Mouse (Mus musculus): Measurements from ENCODE around the gene Gstm3. TPM values are rescaled to one million over a fixed set of nuclear protein-coding genes. Genes with fewer than 3 reads are reported as not detected.
A peak's percentile ranks its signal among the peaks of the same experiment; 100 is the strongest.

The Gstm3 gene
- polyA plus RNA-seq, 1 experiment from 2014 or later = not detected

DNA sequence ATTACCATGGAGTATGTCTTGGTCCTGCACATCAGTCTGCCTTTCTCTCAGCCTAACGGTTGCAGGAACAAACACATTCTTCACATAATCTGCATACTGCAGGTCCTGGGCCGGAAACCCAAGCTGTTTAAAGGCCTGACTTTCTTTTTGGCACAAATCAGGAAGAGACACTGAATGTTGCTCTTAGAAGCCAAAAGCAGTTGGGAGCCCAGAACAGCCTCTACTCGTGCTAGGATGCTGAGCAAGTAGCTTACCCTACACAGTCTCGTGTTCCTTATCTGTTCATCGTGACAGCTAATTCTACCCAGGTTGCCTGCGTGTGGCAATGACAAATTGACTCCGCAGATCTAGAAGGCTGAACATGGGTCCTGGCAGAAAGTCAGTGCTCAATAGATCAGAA lies 28.6 kb downstream of the Gstm3 start:
- Histone ChIP-seq H3K27ac (no peak overlapping the region), H3K4me3 (no peak overlapping the region), H3K4me1 (0 out of 2 replicates have a peak, but pooled peaks cover 5% of the 10 kb centered on the region), H3K36me3 (no peaks in the 10 kb centered on the region), H3K9ac (no peak overlapping the region), H3K4me2 (replicated peaks) (no peak overlapping the region), H3K27me3 (replicated peaks) (no peaks in the 10 kb centered on the region), H3K9me3 (no peaks in the 10 kb centered on the region)
- 86% methylated on average over 7 of the region's 7 CpGs for WGBS
- ATAC-seq (ENCODE audit: low FRiP score, low read depth) = no peak

DNA sequence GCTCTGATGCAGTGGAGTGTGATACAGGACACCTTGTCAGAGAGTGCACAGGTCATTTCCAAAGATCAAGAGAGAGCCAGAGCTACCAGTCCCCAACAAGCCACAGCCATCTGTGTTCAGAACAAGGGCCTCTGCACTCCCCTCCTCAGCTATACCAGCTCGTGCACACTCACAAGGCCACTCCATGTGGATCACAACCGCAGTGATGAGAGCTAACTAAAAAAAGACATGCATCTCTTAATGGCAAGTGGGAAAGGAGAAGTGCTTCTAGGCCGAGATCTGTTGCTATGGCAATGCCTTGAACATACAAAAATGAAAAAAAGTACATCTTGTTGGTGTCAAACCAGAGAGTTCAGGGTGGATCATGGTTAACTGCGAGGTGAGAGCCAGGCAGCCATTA lies 29.3 kb downstream of the Gstm3 start:
- Histone ChIP-seq H3K27me3 (replicated peaks) (no peaks in the 10 kb centered on the region), H3K9me3 (no peaks in the 10 kb centered on the region), H3K27ac (no peak overlapping the region), H3K4me1 (0 out of 2 replicates have a peak, but pooled peaks cover 5% of the 10 kb centered on the region), H3K4me3 (no peak overlapping the region), H3K9ac (no peak overlapping the region), H3K4me2 (replicated peaks) (no peak overlapping the region), H3K36me3 (no peaks in the 10 kb centered on the region)
- no peak for ATAC-seq (ENCODE audit: low FRiP score, low read depth)
- WGBS = 78% methylated on average over 4 of the region's 4 CpGs

DNA sequence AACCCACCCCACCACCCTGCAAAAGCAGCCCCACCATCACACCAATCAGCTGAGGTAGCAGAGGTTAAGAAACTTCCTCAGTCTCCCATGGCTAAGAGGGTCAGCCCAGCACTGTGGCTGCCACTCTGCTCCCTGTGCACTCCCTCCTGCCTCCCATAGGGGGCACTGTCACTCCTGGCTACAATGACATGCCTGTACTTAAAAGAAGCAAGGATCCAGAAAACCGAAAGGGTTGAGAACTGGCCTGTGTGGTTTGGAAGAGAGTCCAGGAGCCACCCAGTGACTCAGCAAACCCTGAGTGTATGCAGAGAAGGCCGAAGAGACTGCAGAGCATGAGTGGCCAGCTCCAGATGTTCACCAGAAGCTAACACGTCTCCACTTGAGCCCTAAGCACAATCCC lies 29.7 kb downstream of the Gstm3 start:
- Histone ChIP-seq H3K36me3 (no peaks in the 10 kb centered on the region), H3K27ac (no peak overlapping the region), H3K4me1 (0 out of 2 replicates have a peak, but pooled peaks cover 5% of the 10 kb centered on the region), H3K4me2 (replicated peaks) (no peak overlapping the region), H3K9me3 (no peaks in the 10 kb centered on the region), H3K9ac (no peak overlapping the region), H3K4me3 (no peak overlapping the region), H3K27me3 (replicated peaks) (no peaks in the 10 kb centered on the region)
- ATAC-seq (ENCODE audit: low FRiP score, low read depth) = no peak
- WGBS = 54% methylated on average over 3 of the region's 3 CpGs

DNA sequence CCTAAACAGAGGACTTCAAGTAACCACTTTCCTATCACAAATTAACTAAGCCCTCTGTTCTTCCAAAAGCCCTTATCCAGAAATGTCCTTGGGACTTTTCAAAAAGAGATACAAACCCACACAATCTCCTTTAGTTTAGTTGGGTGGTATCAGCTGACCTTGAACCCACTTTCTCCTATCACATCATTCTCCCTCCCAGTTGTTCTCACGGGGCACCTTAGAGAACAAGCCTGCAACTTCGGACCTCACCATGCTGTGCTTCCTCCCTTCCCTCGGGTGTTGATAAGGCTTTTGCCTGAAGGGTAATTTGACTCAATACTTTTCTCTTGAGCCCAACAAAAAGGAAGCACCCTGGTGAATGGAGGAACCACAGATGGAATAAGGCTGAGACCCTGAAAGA lies 33.2 kb downstream of the Gstm3 start:
- Histone ChIP-seq H3K4me1 (peaks cover 3% of the 10 kb centered on the region; the same call in 1 of the 2 replicates), H3K4me3 (no peak overlapping the region), H3K9ac (no peak overlapping the region), H3K36me3 (no peaks in the 10 kb centered on the region), H3K27me3 (replicated peaks) (no peaks in the 10 kb centered on the region), H3K27ac (no peak overlapping the region), H3K4me2 (replicated peaks) (no peak overlapping the region), H3K9me3 (no peaks in the 10 kb centered on the region)
- no peak for ATAC-seq (ENCODE audit: low FRiP score, low read depth)
- 68% methylated on average over 3 of the region's 3 CpGs for whole genome bisulfite sequencing

DNA sequence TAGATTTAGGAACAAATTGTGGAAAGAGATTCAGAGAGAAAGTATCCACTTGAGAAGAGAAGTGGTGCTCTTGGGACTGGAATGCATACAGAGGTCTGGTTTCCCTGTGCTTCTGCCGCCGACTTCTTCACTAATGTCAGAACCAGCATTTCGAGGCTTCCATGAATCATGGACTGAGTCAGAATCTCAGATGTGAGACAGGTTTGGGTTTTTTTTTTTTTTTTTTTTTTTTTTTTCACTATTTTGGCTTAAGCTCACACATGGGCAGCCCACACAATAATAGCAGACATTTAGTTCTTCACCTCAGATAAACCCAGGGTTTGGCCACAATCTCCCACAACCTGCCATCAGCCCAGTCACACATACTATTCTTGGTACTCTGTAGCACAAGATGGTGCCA lies 33.8 kb downstream of the Gstm3 start:
- no peak overlapping the region for H3K9ac ChIP-seq
- no peaks in the 10 kb centered on the region for H3K9me3 ChIP-seq
- H3K36me3 ChIP-seq = no peaks in the 10 kb centered on the region
- no peaks in the 10 kb centered on the region for H3K27me3 ChIP-seq (replicated peaks)
- no peak for ATAC-seq (ENCODE audit: low FRiP score, low read depth)
- H3K4me1 ChIP-seq = peaks cover 4% of the 10 kb centered on the region; the same call in 1 of the 2 replicates
- H3K4me3 ChIP-seq = no peak overlapping the region
- no peak overlapping the region for H3K27ac ChIP-seq
- H3K4me2 ChIP-seq (replicated peaks) = no peak overlapping the region
- WGBS = 91% methylated on average over 3 of the region's 3 CpGs

GRCm38 (mm10) chr3:107932128-107932527 lies 37.0 kb downstream of the Gstm3 start:
- Histone ChIP-seq H3K9me3 (no peaks in the 10 kb centered on the region), H3K36me3 (no peaks in the 10 kb centered on the region), H3K27ac (no peak overlapping the region), H3K4me3 (no peak overlapping the region), H3K9ac (no peak overlapping the region), H3K4me1 (peaks cover 20% of the 10 kb centered on the region), H3K4me2 (replicated peaks) (no peak overlapping the region), H3K27me3 (replicated peaks) (no peaks in the 10 kb centered on the region)
- peak; percentile 23; the same call in 1 of the 2 replicates for ATAC-seq (ENCODE audit: low FRiP score, low read depth)
- 83% methylated on average over 6 of the region's 6 CpGs for WGBS

GRCm38 (mm10) chr3:107931670-107932069 lies 37.4 kb downstream of the Gstm3 start, which contains the start of gene Gstm7:
TSS of gene Gstm7 (minus strand) at chr3:107931817.
- 5% methylated on average over 10 of the region's 10 CpGs for WGBS
- Histone ChIP-seq H3K9ac (peak within 1 kb of the TSS; percentile 30; the same call in 1 of the 2 replicates), H3K4me1 (peaks cover 20% of the 10 kb centered on the region), H3K4me2 (replicated peaks) (peak within 1 kb of the TSS; percentile 60), H3K27me3 (replicated peaks) (no peaks in the 10 kb centered on the region), H3K9me3 (no peaks in the 10 kb centered on the region), H3K27ac (peak within 1 kb of the TSS; percentile 60), H3K36me3 (no peaks in the 10 kb centered on the region), H3K4me3 (peak within 1 kb of the TSS; percentile 24; the same call in 1 of the 2 replicates)
- ATAC-seq (ENCODE audit: low FRiP score, low read depth) = peak; percentile 97

- H3K27ac ChIP-seq = peak overlapping the region; percentile 60
- ATAC-seq (ENCODE audit: low FRiP score, low read depth) = peak; percentile 43
- peaks cover 20% of the 10 kb centered on the region for H3K4me1 ChIP-seq
Measured at GRCm38 (mm10) chr3:107931134-107931533, 37.9 kb downstream of the Gstm3 start.

GRCm38 (mm10) chr3:107929731-107930130 lies 39.4 kb downstream of the Gstm3 start:
- H3K4me1 ChIP-seq = peaks cover 20% of the 10 kb centered on the region
- no peak overlapping the region for H3K4me3 ChIP-seq
- ATAC-seq (ENCODE audit: low FRiP score, low read depth) = no peak
- no peaks in the 10 kb centered on the region for H3K9me3 ChIP-seq
- H3K27me3 ChIP-seq (replicated peaks) = no peaks in the 10 kb centered on the region
- H3K9ac ChIP-seq = no peak overlapping the region
- 87% methylated on average over 4 of the region's 4 CpGs for WGBS
- no peak overlapping the region for H3K4me2 ChIP-seq (replicated peaks)
- H3K27ac ChIP-seq = no peak overlapping the region
- H3K36me3 ChIP-seq = no peaks in the 10 kb centered on the region

More at GRCm38 (mm10) chr3:107931134-107931533, 37.9 kb downstream of the Gstm3 start:
- peak overlapping the region; percentile 60 for H3K4me2 ChIP-seq (replicated peaks)
- H3K9me3 ChIP-seq = no peaks in the 10 kb centered on the region
- no peaks in the 10 kb centered on the region for H3K27me3 ChIP-seq (replicated peaks)
- no peaks in the 10 kb centered on the region for H3K36me3 ChIP-seq
- peak overlapping the region; percentile 24; the same call in 1 of the 2 replicates for H3K4me3 ChIP-seq
- peak overlapping the region; percentile 30; the same call in 1 of the 2 replicates for H3K9ac ChIP-seq
- 57% methylated on average over 2 of the region's 2 CpGs for WGBS

- no peaks in the 10 kb centered on the region for H3K27me3 ChIP-seq (replicated peaks)
- H3K36me3 ChIP-seq = no peaks in the 10 kb centered on the region
- no peak for ATAC-seq (ENCODE audit: low FRiP score, low read depth)
- H3K9ac ChIP-seq = no peak overlapping the region
- 87% methylated on average over 4 of the region's 4 CpGs for WGBS
- peaks cover 20% of the 10 kb centered on the region for H3K4me1 ChIP-seq
- no peak overlapping the region for H3K4me3 ChIP-seq
- no peak overlapping the region for H3K4me2 ChIP-seq (replicated peaks)
- no peaks in the 10 kb centered on the region for H3K9me3 ChIP-seq
- H3K27ac ChIP-seq = no peak overlapping the region
Measured at GRCm38 (mm10) chr3:107929243-107929642, 39.8 kb downstream of the Gstm3 start.

DNA sequence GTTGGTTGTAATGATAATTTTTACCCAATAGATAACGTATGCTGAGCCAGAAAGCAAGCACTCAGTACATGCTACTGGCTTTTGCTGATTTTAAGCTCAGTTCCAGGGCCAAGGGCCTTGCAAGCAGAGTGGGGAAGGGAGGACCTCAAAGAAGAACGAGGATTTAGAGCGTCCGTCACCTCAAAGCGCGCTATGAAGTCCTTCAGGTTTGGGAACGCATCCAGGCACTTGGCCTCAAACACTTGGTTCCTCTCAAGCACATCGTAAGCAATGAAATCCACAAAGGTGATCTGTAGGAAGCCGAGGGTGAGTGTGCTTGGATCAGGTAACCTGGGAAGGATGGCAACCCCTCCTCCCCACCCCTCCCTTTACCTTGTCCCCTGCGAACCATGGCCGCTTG lies 40.4 kb downstream of the Gstm3 start:
- ATAC-seq (ENCODE audit: low FRiP score, low read depth) = no peak
- no peaks in the 10 kb centered on the region for H3K9me3 ChIP-seq
- no peak overlapping the region for H3K4me2 ChIP-seq (replicated peaks)
- H3K4me3 ChIP-seq = no peak overlapping the region
- no peak overlapping the region for H3K27ac ChIP-seq
- no peak overlapping the region for H3K9ac ChIP-seq
- H3K27me3 ChIP-seq (replicated peaks) = no peaks in the 10 kb centered on the region
- H3K36me3 ChIP-seq = no peaks in the 10 kb centered on the region
- WGBS = 89% methylated on average over 11 of the region's 11 CpGs
- peaks cover 20% of the 10 kb centered on the region for H3K4me1 ChIP-seq

GRCm38 (mm10) chr3:107927841-107928240 lies 41.2 kb downstream of the Gstm3 start:
- no peak overlapping the region for H3K27ac ChIP-seq
- H3K4me3 ChIP-seq = no peak overlapping the region
- H3K4me1 ChIP-seq = peaks cover 20% of the 10 kb centered on the region
- ATAC-seq (ENCODE audit: low FRiP score, low read depth) = no peak
- no peaks in the 10 kb centered on the region for H3K36me3 ChIP-seq
- H3K9me3 ChIP-seq = no peaks in the 10 kb centered on the region
- no peaks in the 10 kb centered on the region for H3K27me3 ChIP-seq (replicated peaks)
- H3K4me2 ChIP-seq (replicated peaks) = no peak overlapping the region
- 78% methylated on average over 3 of the region's 3 CpGs for WGBS
- no peak overlapping the region for H3K9ac ChIP-seq

- ATAC-seq (ENCODE audit: low FRiP score, low read depth) = no peak
- H3K9ac ChIP-seq = no peak overlapping the region
- no peaks in the 10 kb centered on the region for H3K9me3 ChIP-seq
- no peak overlapping the region for H3K4me3 ChIP-seq
- peaks cover 16% of the 10 kb centered on the region for H3K4me1 ChIP-seq
- no peak overlapping the region for H3K27ac ChIP-seq
- no peak overlapping the region for H3K4me2 ChIP-seq (replicated peaks)
- no peaks in the 10 kb centered on the region for H3K27me3 ChIP-seq (replicated peaks)
- WGBS = 91% methylated on average over 3 of the region's 3 CpGs
- H3K36me3 ChIP-seq = no peaks in the 10 kb centered on the region
Measured at GRCm38 (mm10) chr3:107925335-107925734, 43.7 kb downstream of the Gstm3 start.
